Mouse (Mus musculus) kidney, adult 8-10 months (tissue): ENCODE measurements around the gene Ntng1.
"Not testable (repeated sequence)": the region's sequence is repeated elsewhere in the genome, so short reads cannot be mapped to it uniquely, and the experiment has no call there.

Experiments
- DNase-seq, 2 experiments: peaks; one replicate each; pipeline ENCODE4 v3.0.0; 2022

Gene Ntng1

DNA sequence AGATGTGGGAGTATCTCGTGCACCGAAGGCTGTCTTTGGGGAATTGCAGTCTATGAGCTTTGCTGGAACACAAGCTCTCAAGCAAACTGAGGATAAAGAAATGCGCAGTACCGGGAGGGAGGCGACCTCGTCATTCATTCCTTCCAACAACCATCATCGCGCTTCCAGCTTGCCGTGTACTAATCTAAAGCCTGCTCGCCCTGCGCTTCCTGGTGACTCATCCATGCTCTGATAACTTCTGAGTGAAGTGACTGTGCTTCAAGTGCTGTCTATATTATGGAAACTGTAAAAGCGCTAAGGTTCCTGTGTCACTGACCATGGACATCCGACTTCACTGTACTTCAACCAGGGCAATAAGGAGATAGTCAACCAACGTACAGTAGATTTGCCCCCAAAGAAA, 371.7 kb downstream of the Ntng1 start:
- no peak for DNase-seq

GRCm38 (mm10) chr3:109766939-109767338, 376.9 kb downstream of the Ntng1 start:
- DNase-seq, result no peak

DNA sequence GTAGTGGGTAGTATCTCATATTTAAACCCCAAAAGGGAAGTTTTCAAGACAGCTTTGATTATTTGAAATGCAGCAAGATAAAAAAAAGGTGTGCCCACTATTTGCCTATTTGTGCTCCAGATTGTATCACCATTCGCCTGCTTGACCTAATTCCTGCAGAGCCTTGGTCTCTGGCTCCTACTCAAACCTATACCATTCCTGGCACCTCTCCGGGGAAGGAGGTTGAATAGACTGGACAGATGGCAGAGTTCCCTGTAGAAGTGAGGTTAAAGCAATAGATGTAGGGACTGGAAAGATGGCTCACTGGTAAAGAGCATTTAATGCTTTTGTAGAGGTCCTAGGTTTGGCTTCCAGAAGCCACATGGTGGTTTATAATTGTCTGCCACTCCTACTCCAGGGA, 378.2 kb downstream of the Ntng1 start:
- DNase-seq, result no peak

GRCm38 (mm10) chr3:109765141-109765540, 378.7 kb downstream of the Ntng1 start:
- no peak for DNase-seq

- no peak for DNase-seq
These were observed 387.4 kb downstream of the Ntng1 start for GRCm38 (mm10) chr3:109756426-109756825.

DNA sequence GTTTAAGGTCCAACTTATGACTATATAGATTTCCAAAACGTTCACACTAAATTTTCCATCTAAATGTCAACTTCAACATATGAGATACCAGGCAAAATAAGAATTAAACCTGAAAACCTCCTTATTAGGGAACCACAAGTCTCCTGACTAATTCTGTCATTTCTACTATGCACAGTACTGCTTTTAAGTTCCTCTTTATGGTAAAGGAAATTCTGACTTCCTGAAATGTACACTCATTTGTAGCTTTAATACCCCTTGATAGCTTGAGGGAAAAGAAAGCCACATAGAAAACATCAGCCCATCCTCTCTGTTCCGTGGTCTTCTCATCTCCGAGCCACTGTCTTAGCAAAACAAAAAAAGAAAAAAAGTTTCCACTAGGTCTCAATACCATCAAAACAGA, 396.2 kb downstream of the Ntng1 start:
- not testable (repeated sequence) for DNase-seq

DNA sequence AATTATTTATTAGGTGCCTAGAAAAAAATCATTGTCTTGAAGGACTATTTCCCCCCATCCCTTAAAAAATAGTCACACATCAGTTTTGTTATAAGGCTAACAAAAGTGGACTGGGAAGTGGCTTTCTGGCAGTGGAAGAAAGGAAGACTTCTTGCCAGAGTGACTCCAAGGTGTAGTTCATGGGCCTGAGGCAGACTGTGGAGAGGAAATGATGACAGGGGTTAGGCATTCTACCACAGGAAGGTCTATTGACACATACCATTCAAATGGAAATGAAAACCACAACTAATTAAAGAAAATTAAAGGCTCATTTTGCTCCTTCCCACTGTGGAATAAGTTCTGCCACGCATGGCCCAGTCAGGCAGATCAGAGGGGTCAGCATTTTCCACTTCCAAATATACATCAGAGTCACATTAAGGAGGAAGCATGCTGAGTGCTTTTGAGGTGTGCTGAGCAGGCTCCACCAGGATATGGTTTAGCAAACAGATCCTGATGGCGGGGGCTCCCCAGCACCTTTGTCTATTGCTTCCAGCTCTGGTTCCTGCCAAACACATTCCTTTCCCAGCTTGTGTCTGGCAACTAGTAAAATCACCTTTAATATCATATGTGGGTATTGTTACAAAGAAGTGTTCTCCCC, 403.2 kb downstream of the Ntng1 start:
- no peak for DNase-seq

GRCm38 (mm10) chr3:109732327-109733182, 411.3 kb downstream of the Ntng1 start:
- peak; percentile 4 to 6 for DNase-seq

DNA sequence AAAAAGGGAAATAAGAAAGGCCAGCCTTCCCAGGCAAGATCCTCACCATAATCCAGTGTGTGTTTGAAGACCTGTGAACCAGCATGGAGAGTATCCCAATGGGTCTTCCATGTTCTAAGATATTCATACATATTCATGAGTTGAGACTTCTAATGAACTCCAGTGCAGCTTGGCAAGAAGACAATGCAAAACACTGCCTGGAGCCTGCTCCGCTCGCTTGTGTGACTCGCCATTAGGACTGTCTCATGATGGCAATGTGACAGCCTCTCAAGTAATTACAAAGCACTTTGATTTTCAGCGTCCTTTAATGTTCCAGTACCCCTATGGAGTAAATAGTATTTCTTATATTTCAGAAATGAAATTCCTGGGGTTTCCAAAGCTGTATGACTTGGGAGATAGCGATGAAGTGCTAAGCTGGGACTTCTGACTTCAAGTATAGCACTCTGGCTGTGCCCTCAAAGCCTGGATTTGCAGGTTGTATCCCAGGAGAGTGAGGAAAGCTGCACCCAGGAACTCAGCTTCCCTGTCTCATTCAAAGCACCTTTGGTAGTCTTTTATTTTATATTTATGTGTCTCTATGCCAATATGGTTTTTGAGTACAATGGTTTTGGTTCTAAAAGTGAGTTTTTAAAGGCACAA, 412.1 kb downstream of the Ntng1 start:
- peak; percentile 5 to 14 for DNase-seq
